Mouse (Mus musculus): Measurements from ENCODE around the gene Stam2.

DNA sequence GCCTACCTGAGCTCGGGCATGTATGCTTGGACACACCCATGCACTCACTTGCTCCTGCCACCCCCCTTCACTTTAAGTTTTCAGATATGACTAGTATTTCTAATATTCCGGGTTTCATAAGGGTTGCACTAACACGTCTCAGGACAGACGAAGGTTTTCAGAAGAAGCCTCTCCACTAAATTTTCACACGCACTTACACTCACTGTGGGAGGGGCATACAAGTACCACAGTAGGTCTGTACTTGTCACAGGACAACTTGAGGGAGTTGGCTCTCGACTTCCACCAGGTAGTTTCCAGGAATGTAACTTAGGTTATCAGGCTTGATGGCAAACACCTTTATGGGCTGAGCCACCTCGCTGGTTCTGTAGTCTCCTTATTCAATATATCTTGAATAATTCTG is 8.4 kb downstream of the Stam2 start:
- TF ChIP-seq CTCF (IDR thresholded peaks at IDR 0.05; ENCODE audit: low read depth) (no peak), EP300 (IDR thresholded peaks at IDR 0.05; ENCODE audit: low read depth) (no peak)

Data from liver, postnatal 0 days (tissue).